Mouse (Mus musculus) midbrain, embryonic 16.5 days (tissue): ENCODE measurements around the gene Nadk2. TPM values are rescaled to one million over a fixed set of nuclear protein-coding genes. Genes with fewer than 3 reads are reported as not detected.

Experiments
- ATAC-seq: fragments of 200-750 bp; cut with Nextera tagmentation; 2 replicates; pipeline ENCODE4 v1.8.0; 2017; ENCODE audit warnings: moderate TSS enrichment
- H3K27ac ChIP-seq: fragments of 300-500 bp; sonication (generic); 2 replicates; pipeline ENCODE4 v1.5.1; 2014; ENCODE audit warnings: mild to moderate bottlenecking, low read length, mixed read lengths
- H3K27me3 ChIP-seq: fragments of 300-500 bp; sonication (generic); 2 replicates; pipeline ENCODE4 v1.6.1; 2014; ENCODE audit warnings: low read depth, low read length, mixed read lengths; ENCODE audit not compliant: control insufficient read depth, insufficient read depth
- H3K36me3 ChIP-seq: fragments of 300-500 bp; sonication (generic); 2 replicates; pipeline ENCODE4 v1.6.1; 2014; ENCODE audit warnings: mild to moderate bottlenecking, low read length, moderate library complexity, mixed read lengths; ENCODE audit not compliant: control insufficient read depth, insufficient read depth
- H3K4me1 ChIP-seq: fragments of 300-500 bp; sonication (generic); 2 replicates; pipeline ENCODE4 v1.6.1; 2014; ENCODE audit warnings: mild to moderate bottlenecking, low read length, mixed read lengths; ENCODE audit not compliant: control insufficient read depth, insufficient read depth
- H3K4me2 ChIP-seq: fragments of 300-500 bp; sonication (generic); 2 replicates; pipeline ENCODE4 v1.6.1; 2014; ENCODE audit warnings: mild to moderate bottlenecking, low read length, mixed read lengths
- H3K4me3 ChIP-seq: fragments of 300-500 bp; sonication (generic); 2 replicates; pipeline ENCODE4 v1.5.1; 2014; ENCODE audit warnings: low read depth, mild to moderate bottlenecking, low read length, moderate library complexity, mixed read lengths
- H3K9ac ChIP-seq: fragments of 300-500 bp; sonication (generic); 2 replicates; pipeline ENCODE4 v1.6.1; 2014; ENCODE audit warnings: low read depth, low read length, mixed read lengths
- H3K9me3 ChIP-seq: fragments of 300-500 bp; sonication (generic); replicated peaks from 2 replicates; pipeline ENCODE4 v1.6.1; 2014; ENCODE audit warnings: mild to moderate bottlenecking, low read length, mixed read lengths; ENCODE audit not compliant: control insufficient read depth, poor library complexity, severe bottlenecking
- WGBS: fragments of 180-500 bp; shearing (Covaris S2); extraction: QIAGEN DNeasy Blood & Tissue Kit; methylation state at CpG from one replicate; pipeline ENCODE4 v1.1.7; 2014; 5-methylcytosine and 5-hydroxymethylcytosine counted together
- polyA plus RNA-seq: library from polyadenylated mRNA; unstranded; fragments of >200 nt; fragmentation: Nextera tagmentation; extraction: Ambion mirVana; gene quantifications from 2 replicates; pipeline ENCODE4 v1.2.1, GENCODE M21; 2015

Gene Nadk2
- polyA plus RNA-seq, 1 experiment from 2014 or later = 27.8 TPM

- Histone ChIP-seq H3K27ac (no peak overlapping the region), H3K36me3 (peaks cover 15% of the 10 kb centered on the region), H3K4me2 (no peak overlapping the region), H3K9me3 (no peaks in the 10 kb centered on the region), H3K4me3 (no peak overlapping the region), H3K4me1 (no peaks in the 10 kb centered on the region), H3K27me3 (no peaks in the 10 kb centered on the region), H3K9ac (no peak overlapping the region)
- no peak for ATAC-seq
- 82% methylated on average over 5 of the region's 5 CpGs for WGBS
Measured at GRCm38 (mm10) chr15:9114599-9114998, 43.5 kb downstream of the Nadk2 start.

- Histone ChIP-seq H3K9ac (no peak overlapping the region), H3K9me3 (no peaks in the 10 kb centered on the region), H3K27ac (no peak overlapping the region), H3K4me2 (no peak overlapping the region), H3K4me1 (no peaks in the 10 kb centered on the region), H3K36me3 (peaks cover 14% of the 10 kb centered on the region), H3K4me3 (no peak overlapping the region), H3K27me3 (no peaks in the 10 kb centered on the region)
- ATAC-seq = no peak
- WGBS = 89% methylated on average over 4 of the region's 4 CpGs
Measured at GRCm38 (mm10) chr15:9118852-9119251, 47.8 kb downstream of the Nadk2 start.

- Histone ChIP-seq H3K36me3 (peaks cover 17% of the 10 kb centered on the region), H3K4me2 (no peak overlapping the region), H3K4me1 (no peaks in the 10 kb centered on the region), H3K4me3 (no peak overlapping the region), H3K9ac (no peak overlapping the region), H3K27me3 (no peaks in the 10 kb centered on the region), H3K27ac (no peak overlapping the region), H3K9me3 (no peaks in the 10 kb centered on the region)
- peak; percentile 81 for ATAC-seq
- 88% methylated on average over 2 of the region's 2 CpGs for WGBS
Measured at GRCm38 (mm10) chr15:9120081-9120480, 49.0 kb downstream of the Nadk2 start.

- Histone ChIP-seq H3K27ac (no peak overlapping the region), H3K9ac (no peak overlapping the region), H3K4me1 (no peaks in the 10 kb centered on the region), H3K9me3 (no peaks in the 10 kb centered on the region), H3K4me3 (no peak overlapping the region), H3K27me3 (no peaks in the 10 kb centered on the region), H3K36me3 (peaks cover 6% of the 10 kb centered on the region; the same call in 1 of the 2 replicates), H3K4me2 (no peak overlapping the region)
- 91% methylated on average over 4 of the region's 4 CpGs for WGBS
- ATAC-seq = no peak
Measured at GRCm38 (mm10) chr15:9122989-9123388, 51.9 kb downstream of the Nadk2 start.

- no peak overlapping the region for H3K9ac ChIP-seq
- no peak overlapping the region for H3K4me2 ChIP-seq
- H3K27ac ChIP-seq = no peak overlapping the region
- 93% methylated on average over 21 of the region's 21 CpGs for WGBS
- no peak overlapping the region for H3K4me3 ChIP-seq
- no peaks in the 10 kb centered on the region for H3K27me3 ChIP-seq
- no peaks in the 10 kb centered on the region for H3K9me3 ChIP-seq
- ATAC-seq = no peak
- H3K4me1 ChIP-seq = no peaks in the 10 kb centered on the region
- H3K36me3 ChIP-seq = peaks cover 8% of the 10 kb centered on the region
Measured at GRCm38 (mm10) chr15:9124856-9125255, 53.8 kb downstream of the Nadk2 start.

- Histone ChIP-seq H3K9me3 (no peaks in the 10 kb centered on the region), H3K27me3 (no peaks in the 10 kb centered on the region), H3K27ac (no peak overlapping the region), H3K4me1 (peaks cover 6% of the 10 kb centered on the region; the same call in 1 of the 2 replicates), H3K9ac (no peak overlapping the region), H3K36me3 (peaks cover 7% of the 10 kb centered on the region; the same call in 1 of the 2 replicates), H3K4me2 (no peak overlapping the region), H3K4me3 (no peak overlapping the region)
- WGBS = 88% methylated on average over 7 of the region's 7 CpGs
- ATAC-seq = no peak
Measured at GRCm38 (mm10) chr15:9127051-9127791, 56.2 kb downstream of the Nadk2 start.

GRCm38 (mm10) chr15:9130772-9131498 lies 59.9 kb downstream of the Nadk2 start:
- Histone ChIP-seq H3K36me3 (peaks cover 5% of the 10 kb centered on the region; the same call in 1 of the 2 replicates), H3K4me1 (peaks cover 6% of the 10 kb centered on the region; the same call in 1 of the 2 replicates), H3K27ac (peak overlapping the region; percentile 42; the same call in 1 of the 2 replicates), H3K27me3 (no peaks in the 10 kb centered on the region), H3K4me2 (no peak overlapping the region), H3K9ac (no peak overlapping the region), H3K9me3 (no peaks in the 10 kb centered on the region), H3K4me3 (no peak overlapping the region)
- WGBS = 58% methylated on average over 9 of the region's 9 CpGs
- ATAC-seq = peak; percentile 81

- H3K27ac ChIP-seq = 0 out of 2 replicates have a peak overlapping the region, but pooled peaks have one; percentile 12
- no peaks in the 10 kb centered on the region for H3K9me3 ChIP-seq
- no peaks in the 10 kb centered on the region for H3K27me3 ChIP-seq
- H3K4me1 ChIP-seq = peaks cover 6% of the 10 kb centered on the region; the same call in 1 of the 2 replicates
- ATAC-seq = no peak
- no peak overlapping the region for H3K9ac ChIP-seq
- H3K4me3 ChIP-seq = no peak overlapping the region
- H3K36me3 ChIP-seq = peaks cover 7% of the 10 kb centered on the region
- no peak overlapping the region for H3K4me2 ChIP-seq
- WGBS = 80% methylated on average over 4 of the region's 4 CpGs
Measured at GRCm38 (mm10) chr15:9131499-9131888, 60.4 kb downstream of the Nadk2 start.
